Mouse (Mus musculus) C2C12 (cell line): ENCODE results near the gene Rabgap1.

ENCODE experiments used
- CTCF ChIP-seq: IDR thresholded peaks from one replicate; pipeline ENCODE4 v1.5.1; 2011; ENCODE audit not compliant: control insufficient read depth, insufficient read depth, insufficient read length
- MYOG ChIP-seq: IDR thresholded peaks from one replicate; pipeline ENCODE4 v1.6.1; 2011; ENCODE audit not compliant: control insufficient read depth, insufficient read length; ENCODE audit errors: extremely low read depth
- USF1 ChIP-seq: IDR thresholded peaks from one replicate; pipeline ENCODE4 v1.6.1; 2011; ENCODE audit warnings: low read depth, mild to moderate bottlenecking, control low read depth, moderate library complexity

DNA sequence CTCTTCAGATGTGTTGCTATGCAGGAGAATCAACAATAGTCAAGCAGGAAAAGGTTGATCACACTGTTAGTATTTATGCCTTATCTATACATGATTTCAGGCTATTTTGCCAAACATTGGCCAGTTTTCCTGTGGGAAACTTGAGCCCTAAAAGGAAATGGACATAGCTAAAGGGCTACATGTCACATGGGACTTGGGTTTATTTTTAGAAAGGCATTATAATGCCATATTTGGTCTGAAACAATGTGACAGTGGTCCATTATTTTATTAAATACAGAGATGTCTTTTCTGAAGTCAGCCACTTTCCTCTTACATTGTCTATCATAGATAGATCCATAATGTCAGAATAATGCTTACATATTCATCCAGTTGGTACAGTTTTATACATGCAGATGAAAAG, 84.5 kb downstream of the Rabgap1 start:
- no peak for TF ChIP-seq CTCF
- no peak for TF ChIP-seq USF1
- TF ChIP-seq MYOG: no peak
